Mouse (Mus musculus): ENCODE measurements at regions not wholly inside any gene's neighbourhood (a gene's known extent, or its start where the extent isn't known, plus 50 kb on each side); places are given as distances from the start of the nearest gene placed in this dataset.
A peak's percentile ranks its signal among the peaks of the same experiment; 100 is the strongest.

- no peaks in the 10 kb centered on the region for H3K36me3 ChIP-seq (replicated peaks; ENCODE audit: control insufficient read depth, insufficient read depth, low read length)
- H3K9ac ChIP-seq (replicated peaks; ENCODE audit: low read depth, low read length): no peak overlapping the region
- H3K27ac ChIP-seq (ENCODE audit: low read depth): no peak overlapping the region
- H3K27me3 ChIP-seq (ENCODE audit: control insufficient read depth, insufficient read depth, low read length): no peaks in the 10 kb centered on the region
- no peak overlapping the region for H3K4me2 ChIP-seq (ENCODE audit: low read depth, low read length)
- peaks cover 6% of the 10 kb centered on the region; the same call in 1 of the 2 replicates for H3K4me1 ChIP-seq (ENCODE audit: control insufficient read depth, insufficient read depth)
- no peak overlapping the region for H3K4me3 ChIP-seq (ENCODE audit: low read depth, low read length)
- 73% methylated on average over 4 of the region's 4 CpGs for WGBS
- TF ChIP-seq CTCF (IDR thresholded peaks at IDR 0.05; ENCODE audit: low read depth) (no peak), EP300 (IDR thresholded peaks at IDR 0.05; ENCODE audit: low read depth) (no peak)
- ATAC-seq (ENCODE audit: insufficient read depth, low read depth): peak; percentile 62; the same call in 1 of the 2 replicates
- 0 out of 2 replicates have a peak, but pooled peaks cover 7% of the 10 kb centered on the region for H3K9me3 ChIP-seq (replicated peaks; ENCODE audit: control insufficient read depth, low read length)
- peak; percentile 23 for DNase-seq (ENCODE audit: low spot score)
Measured at GRCm38 (mm10) chr1:77229561-77229960, 285.3 kb downstream of the Epha4 start.

- Histone ChIP-seq H3K27ac (ENCODE audit: low read depth) (no peak overlapping the region), H3K4me1 (ENCODE audit: control insufficient read depth, insufficient read depth) (no peaks in the 10 kb centered on the region), H3K27me3 (ENCODE audit: control insufficient read depth, insufficient read depth, low read length) (no peaks in the 10 kb centered on the region), H3K36me3 (replicated peaks; ENCODE audit: control insufficient read depth, insufficient read depth, low read length) (no peaks in the 10 kb centered on the region), H3K9me3 (replicated peaks; ENCODE audit: control insufficient read depth, low read length) (0 out of 2 replicates have a peak, but pooled peaks cover 7% of the 10 kb centered on the region), H3K4me2 (ENCODE audit: low read depth, low read length) (no peak overlapping the region), H3K4me3 (ENCODE audit: low read depth, low read length) (no peak overlapping the region), H3K9ac (replicated peaks; ENCODE audit: low read depth, low read length) (no peak overlapping the region)
- no peak for TF ChIP-seq CTCF (IDR thresholded peaks at IDR 0.05; ENCODE audit: low read depth)
- no peak for TF ChIP-seq EP300 (IDR thresholded peaks at IDR 0.05; ENCODE audit: low read depth)
- ATAC-seq (ENCODE audit: insufficient read depth, low read depth) (no peak), DNase-seq (ENCODE audit: low spot score) (no peak)
- WGBS: 53% methylated on average over 4 of the region's 4 CpGs
Measured at GRCm38 (mm10) chr1:77233010-77233409, 281.9 kb downstream of the Epha4 start.

GRCm38 (mm10) chr1:77244642-77245041 lies 270.2 kb downstream of the Epha4 start:
- no peak overlapping the region for H3K4me3 ChIP-seq (ENCODE audit: low read depth, low read length)
- H3K9me3 ChIP-seq (replicated peaks; ENCODE audit: control insufficient read depth, low read length): no peaks in the 10 kb centered on the region
- H3K27ac ChIP-seq (ENCODE audit: low read depth): no peak overlapping the region
- no peak for DNase-seq (ENCODE audit: low spot score)
- H3K4me2 ChIP-seq (ENCODE audit: low read depth, low read length): no peak overlapping the region
- no peak for ATAC-seq (ENCODE audit: insufficient read depth, low read depth)
- no peaks in the 10 kb centered on the region for H3K36me3 ChIP-seq (replicated peaks; ENCODE audit: control insufficient read depth, insufficient read depth, low read length)
- peaks cover 5% of the 10 kb centered on the region; the same call in 1 of the 2 replicates for H3K4me1 ChIP-seq (ENCODE audit: control insufficient read depth, insufficient read depth)
- no peak overlapping the region for H3K9ac ChIP-seq (replicated peaks; ENCODE audit: low read depth, low read length)
- WGBS: 10% methylated on average over 2 of the region's 2 CpGs
- H3K27me3 ChIP-seq (ENCODE audit: control insufficient read depth, insufficient read depth, low read length): no peaks in the 10 kb centered on the region
- TF ChIP-seq CTCF (IDR thresholded peaks at IDR 0.05; ENCODE audit: low read depth) (no peak), EP300 (IDR thresholded peaks at IDR 0.05; ENCODE audit: low read depth) (no peak)

DNA sequence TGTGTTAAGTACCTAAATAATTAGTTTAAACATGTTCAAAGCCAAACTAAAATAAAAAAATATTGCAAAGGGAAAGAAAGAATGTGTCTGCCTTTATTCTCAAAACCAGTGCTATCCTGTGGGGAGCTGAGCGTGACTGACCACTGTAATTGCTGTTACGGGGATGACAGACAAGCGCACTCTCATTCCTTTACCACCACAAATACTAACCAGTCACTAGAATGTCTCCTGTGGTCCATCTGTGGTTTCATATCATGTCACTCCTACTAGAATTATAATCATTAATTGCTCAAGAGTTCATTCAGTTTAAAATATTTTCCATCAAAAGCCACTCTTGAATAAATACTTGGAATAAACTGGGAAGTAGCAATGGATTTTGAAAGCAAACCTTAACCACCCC lies 268.8 kb downstream of the Epha4 start:
- WGBS: 94% methylated on average over 3 of the region's 3 CpGs
- Histone ChIP-seq H3K36me3 (replicated peaks; ENCODE audit: control insufficient read depth, insufficient read depth, low read length) (no peaks in the 10 kb centered on the region), H3K4me2 (ENCODE audit: low read depth, low read length) (no peak overlapping the region), H3K4me3 (ENCODE audit: low read depth, low read length) (no peak overlapping the region), H3K27ac (ENCODE audit: low read depth) (no peak overlapping the region), H3K9ac (replicated peaks; ENCODE audit: low read depth, low read length) (no peak overlapping the region), H3K27me3 (ENCODE audit: control insufficient read depth, insufficient read depth, low read length) (no peaks in the 10 kb centered on the region), H3K4me1 (ENCODE audit: control insufficient read depth, insufficient read depth) (peaks cover 5% of the 10 kb centered on the region; the same call in 1 of the 2 replicates), H3K9me3 (replicated peaks; ENCODE audit: control insufficient read depth, low read length) (no peaks in the 10 kb centered on the region)
- no peak for ATAC-seq (ENCODE audit: insufficient read depth, low read depth)
- DNase-seq (ENCODE audit: low spot score): no peak
- no peak for TF ChIP-seq CTCF (IDR thresholded peaks at IDR 0.05; ENCODE audit: low read depth)
- TF ChIP-seq EP300 (IDR thresholded peaks at IDR 0.05; ENCODE audit: low read depth): no peak

GRCm38 (mm10) chr1:77254276-77254675 lies 260.6 kb downstream of the Epha4 start:
- H3K4me2 ChIP-seq (ENCODE audit: low read depth, low read length): no peak overlapping the region
- DNase-seq (ENCODE audit: low spot score) (no peak), ATAC-seq (ENCODE audit: insufficient read depth, low read depth) (no peak)
- H3K27ac ChIP-seq (ENCODE audit: low read depth): no peak overlapping the region
- no peak overlapping the region for H3K4me3 ChIP-seq (ENCODE audit: low read depth, low read length)
- 79% methylated on average over 6 of the region's 6 CpGs for WGBS
- no peaks in the 10 kb centered on the region for H3K9me3 ChIP-seq (replicated peaks; ENCODE audit: control insufficient read depth, low read length)
- H3K36me3 ChIP-seq (replicated peaks; ENCODE audit: control insufficient read depth, insufficient read depth, low read length): no peaks in the 10 kb centered on the region
- H3K9ac ChIP-seq (replicated peaks; ENCODE audit: low read depth, low read length): no peak overlapping the region
- no peaks in the 10 kb centered on the region for H3K27me3 ChIP-seq (ENCODE audit: control insufficient read depth, insufficient read depth, low read length)
- H3K4me1 ChIP-seq (ENCODE audit: control insufficient read depth, insufficient read depth): no peaks in the 10 kb centered on the region
- TF ChIP-seq EP300 (IDR thresholded peaks at IDR 0.05; ENCODE audit: low read depth) (no peak), CTCF (IDR thresholded peaks at IDR 0.05; ENCODE audit: low read depth) (no peak)

GRCm38 (mm10) chr1:77256115-77256842 lies 258.6 kb downstream of the Epha4 start:
- Histone ChIP-seq H3K27me3 (ENCODE audit: control insufficient read depth, insufficient read depth, low read length) (no peaks in the 10 kb centered on the region), H3K4me1 (ENCODE audit: control insufficient read depth, insufficient read depth) (no peaks in the 10 kb centered on the region), H3K36me3 (replicated peaks; ENCODE audit: control insufficient read depth, insufficient read depth, low read length) (no peaks in the 10 kb centered on the region), H3K4me3 (ENCODE audit: low read depth, low read length) (no peak overlapping the region), H3K27ac (ENCODE audit: low read depth) (no peak overlapping the region), H3K4me2 (ENCODE audit: low read depth, low read length) (no peak overlapping the region), H3K9ac (replicated peaks; ENCODE audit: low read depth, low read length) (no peak overlapping the region), H3K9me3 (replicated peaks; ENCODE audit: control insufficient read depth, low read length) (no peaks in the 10 kb centered on the region)
- no peak for TF ChIP-seq EP300 (IDR thresholded peaks at IDR 0.05; ENCODE audit: low read depth)
- TF ChIP-seq CTCF (IDR thresholded peaks at IDR 0.05; ENCODE audit: low read depth): no peak
- DNase-seq (ENCODE audit: low spot score) (no peak), ATAC-seq (ENCODE audit: insufficient read depth, low read depth) (no peak)
- 78% methylated on average over 14 of the region's 14 CpGs for WGBS

Data from heart, postnatal 0 days (tissue).